Mouse (Mus musculus): ENCODE measurements around the gene Cd81. TPM values are rescaled to one million over a fixed set of nuclear protein-coding genes. Genes with fewer than 3 reads are reported as not detected.
A peak's percentile ranks its signal among the peaks of the same experiment; 100 is the strongest.

Gene Cd81
- polyA plus RNA-seq, 1 experiment from 2014 or later, result 493 TPM

GRCm38 (mm10) chr7:143083708-143084107, 31.2 kb downstream of the Cd81 start:
- Histone ChIP-seq H3K4me3 (replicated peaks) (no peak overlapping the region), H3K4me2 (no peak overlapping the region), H3K9ac (replicated peaks) (no peak overlapping the region), H3K27me3 (replicated peaks) (no peaks in the 10 kb centered on the region), H3K36me3 (no peaks in the 10 kb centered on the region), H3K4me1 (peaks cover 9% of the 10 kb centered on the region; the same call in 1 of the 2 replicates), H3K9me3 (replicated peaks) (no peaks in the 10 kb centered on the region), H3K27ac (replicated peaks) (no peak overlapping the region)
- WGBS, result 88% methylated on average over 2 of the region's 2 CpGs
- ATAC-seq (ENCODE audit: low FRiP score), result no peak

GRCm38 (mm10) chr7:143086366-143086765, 33.8 kb downstream of the Cd81 start:
- no peak for ATAC-seq (ENCODE audit: low FRiP score)
- no peaks in the 10 kb centered on the region for H3K9me3 ChIP-seq (replicated peaks)
- H3K9ac ChIP-seq (replicated peaks), result no peak overlapping the region
- peak overlapping the region; percentile 58 for H3K27ac ChIP-seq (replicated peaks)
- 0 out of 2 replicates have a peak overlapping the region, but pooled peaks have one; percentile 13 for H3K4me2 ChIP-seq
- H3K4me3 ChIP-seq (replicated peaks), result no peak overlapping the region
- no peaks in the 10 kb centered on the region for H3K27me3 ChIP-seq (replicated peaks)
- H3K4me1 ChIP-seq, result peaks cover 9% of the 10 kb centered on the region; the same call in 1 of the 2 replicates
- 56% methylated on average over 2 of the region's 2 CpGs for WGBS
- no peaks in the 10 kb centered on the region for H3K36me3 ChIP-seq

- no peak overlapping the region for H3K9ac ChIP-seq (replicated peaks)
- no peaks in the 10 kb centered on the region for H3K36me3 ChIP-seq
- ATAC-seq (ENCODE audit: low FRiP score), result peak; percentile 31; the same call in 1 of the 2 replicates
- H3K9me3 ChIP-seq (replicated peaks), result no peaks in the 10 kb centered on the region
- H3K4me2 ChIP-seq, result 0 out of 2 replicates have a peak overlapping the region, but pooled peaks have one; percentile 13
- H3K4me1 ChIP-seq, result peaks cover 9% of the 10 kb centered on the region; the same call in 1 of the 2 replicates
- H3K27me3 ChIP-seq (replicated peaks), result no peaks in the 10 kb centered on the region
- 44% methylated on average over 4 of the region's 4 CpGs for whole genome bisulfite sequencing
- peak overlapping the region; percentile 58 for H3K27ac ChIP-seq (replicated peaks)
- no peak overlapping the region for H3K4me3 ChIP-seq (replicated peaks)
Observed at GRCm38 (mm10) chr7:143087070-143087579, 34.6 kb downstream of the Cd81 start.

- no peak overlapping the region for H3K9ac ChIP-seq (replicated peaks)
Observed at GRCm38 (mm10) chr7:143093847-143094246, 41.3 kb downstream of the Cd81 start.

GRCm38 (mm10) chr7:143094592-143095553, 42.3 kb downstream of the Cd81 start, which contains the start of gene Trpm5:
TSS of gene Trpm5 (minus strand) at chr7:143094642.
- H3K4me3 ChIP-seq (replicated peaks), result no peak within 1 kb of the TSS

More at GRCm38 (mm10) chr7:143093847-143094246, 41.3 kb downstream of the Cd81 start:
- no peak for ATAC-seq (ENCODE audit: low FRiP score)
- H3K27me3 ChIP-seq (replicated peaks), result no peaks in the 10 kb centered on the region
- H3K4me3 ChIP-seq (replicated peaks), result no peak overlapping the region
- H3K4me2 ChIP-seq, result no peak overlapping the region
- WGBS, result 75% methylated on average over 3 of the region's 3 CpGs
- H3K9me3 ChIP-seq (replicated peaks), result no peaks in the 10 kb centered on the region
- H3K27ac ChIP-seq (replicated peaks), result no peak overlapping the region
- no peaks in the 10 kb centered on the region for H3K36me3 ChIP-seq
- H3K4me1 ChIP-seq, result no peaks in the 10 kb centered on the region

GRCm38 (mm10) chr7:143095554-143095907, 43.0 kb downstream of the Cd81 start:
- H3K4me2 ChIP-seq, result no peak overlapping the region
- H3K4me3 ChIP-seq (replicated peaks), result no peak overlapping the region
- no peaks in the 10 kb centered on the region for H3K36me3 ChIP-seq
- no peak overlapping the region for H3K27ac ChIP-seq (replicated peaks)
- no peak for ATAC-seq (ENCODE audit: low FRiP score)
- H3K9me3 ChIP-seq (replicated peaks), result no peaks in the 10 kb centered on the region
- no peaks in the 10 kb centered on the region for H3K27me3 ChIP-seq (replicated peaks)
- 68% methylated on average over 1 of the region's 1 CpGs for WGBS
- H3K4me1 ChIP-seq, result no peaks in the 10 kb centered on the region
- H3K9ac ChIP-seq (replicated peaks), result no peak overlapping the region

More at GRCm38 (mm10) chr7:143094592-143095553, 42.3 kb downstream of the Cd81 start, which contains the start of gene Trpm5:
- 48% methylated on average over 10 of the region's 10 CpGs for WGBS
- Histone ChIP-seq H3K9ac (replicated peaks) (no peak within 1 kb of the TSS), H3K27ac (replicated peaks) (no peak within 1 kb of the TSS), H3K36me3 (no peaks in the 10 kb centered on the region), H3K27me3 (replicated peaks) (no peaks in the 10 kb centered on the region), H3K9me3 (replicated peaks) (no peaks in the 10 kb centered on the region), H3K4me2 (no peak within 1 kb of the TSS), H3K4me1 (no peaks in the 10 kb centered on the region)
- ATAC-seq (ENCODE audit: low FRiP score), result no peak

GRCm38 (mm10) chr7:143100759-143101158, 48.2 kb downstream of the Cd81 start:
- H3K27me3 ChIP-seq (replicated peaks), result peaks cover 25% of the 10 kb centered on the region
- H3K4me1 ChIP-seq, result no peaks in the 10 kb centered on the region
- no peak overlapping the region for H3K4me2 ChIP-seq
- H3K27ac ChIP-seq (replicated peaks), result no peak overlapping the region; the same call in 1 of the 2 replicates
- no peak for ATAC-seq (ENCODE audit: low FRiP score)
- H3K4me3 ChIP-seq (replicated peaks), result no peak overlapping the region
- H3K9ac ChIP-seq (replicated peaks), result no peak overlapping the region
- 71% methylated on average over 4 of the region's 4 CpGs for WGBS
- H3K9me3 ChIP-seq (replicated peaks), result no peaks in the 10 kb centered on the region
- no peaks in the 10 kb centered on the region for H3K36me3 ChIP-seq

- Histone ChIP-seq H3K4me3 (replicated peaks) (no peak overlapping the region), H3K9ac (replicated peaks) (no peak overlapping the region)
- no peak for ATAC-seq (ENCODE audit: low FRiP score)
Observed at GRCm38 (mm10) chr7:143105258-143105897, 52.8 kb downstream of the Cd81 start.

GRCm38 (mm10) chr7:143106062-143106461, 53.5 kb downstream of the Cd81 start, which contains the start of gene Kcnq1:
TSS of gene Kcnq1 (plus strand) at chr7:143106362.
- Histone ChIP-seq H3K4me2 (peak within 1 kb of the TSS; percentile 56), H3K9ac (replicated peaks) (no peak within 1 kb of the TSS)
- 77% methylated on average over 4 of the region's 4 CpGs for WGBS

More at GRCm38 (mm10) chr7:143105258-143105897, 52.8 kb downstream of the Cd81 start:
- H3K27me3 ChIP-seq (replicated peaks), result peaks cover 67% of the 10 kb centered on the region
- H3K9me3 ChIP-seq (replicated peaks), result no peaks in the 10 kb centered on the region
- H3K4me2 ChIP-seq, result no peak overlapping the region
- no peak overlapping the region for H3K27ac ChIP-seq (replicated peaks)
- peaks cover 10% of the 10 kb centered on the region for H3K4me1 ChIP-seq
- H3K36me3 ChIP-seq, result no peaks in the 10 kb centered on the region
- WGBS, result 72% methylated on average over 11 of the region's 11 CpGs

GRCm38 (mm10) chr7:143106672-143107465, 54.3 kb downstream of the Cd81 start:
- 11% methylated on average over 49 of the region's 57 CpGs for WGBS
- peak overlapping the region; percentile 56 for H3K4me2 ChIP-seq
- H3K27me3 ChIP-seq (replicated peaks), result peaks cover 67% of the 10 kb centered on the region
- H3K9ac ChIP-seq (replicated peaks), result no peak overlapping the region
- H3K27ac ChIP-seq (replicated peaks), result no peak overlapping the region
- no peaks in the 10 kb centered on the region for H3K9me3 ChIP-seq (replicated peaks)
- H3K4me3 ChIP-seq (replicated peaks), result peak overlapping the region; percentile 31
- H3K36me3 ChIP-seq, result no peaks in the 10 kb centered on the region
- peaks cover 10% of the 10 kb centered on the region for H3K4me1 ChIP-seq
- ATAC-seq (ENCODE audit: low FRiP score), result no peak

More at GRCm38 (mm10) chr7:143106062-143106461, 53.5 kb downstream of the Cd81 start, which contains the start of gene Kcnq1:
- ATAC-seq (ENCODE audit: low FRiP score), result no peak
- H3K36me3 ChIP-seq, result no peaks in the 10 kb centered on the region
- H3K27ac ChIP-seq (replicated peaks), result no peak within 1 kb of the TSS
- H3K4me3 ChIP-seq (replicated peaks), result peak within 1 kb of the TSS; percentile 31
- peaks cover 67% of the 10 kb centered on the region for H3K27me3 ChIP-seq (replicated peaks)
- no peaks in the 10 kb centered on the region for H3K9me3 ChIP-seq (replicated peaks)
- peaks cover 10% of the 10 kb centered on the region for H3K4me1 ChIP-seq

GRCm38 (mm10) chr7:143108200-143108599, 55.7 kb downstream of the Cd81 start:
- Histone ChIP-seq H3K4me3 (replicated peaks) (no peak overlapping the region), H3K9me3 (replicated peaks) (no peaks in the 10 kb centered on the region), H3K36me3 (no peaks in the 10 kb centered on the region), H3K4me1 (peaks cover 10% of the 10 kb centered on the region), H3K27ac (replicated peaks) (no peak overlapping the region), H3K9ac (replicated peaks) (no peak overlapping the region), H3K4me2 (no peak overlapping the region), H3K27me3 (replicated peaks) (peaks cover 62% of the 10 kb centered on the region)
- 46% methylated on average over 5 of the region's 5 CpGs for WGBS
- no peak for ATAC-seq (ENCODE audit: low FRiP score)

All from neural tube, embryonic 15.5 days (tissue).